Mouse (Mus musculus): ENCODE measurements around the gene Msln.

- no peak for TF ChIP-seq POLR2A (IDR thresholded peaks at IDR 0.05; ENCODE audit: extremely low read depth, insufficient read depth, low read length)
- no peak for TF ChIP-seq CTCF (IDR thresholded peaks at IDR 0.05; ENCODE audit: low read depth, low read length)
These were observed 9.9 kb downstream of the Msln start for GRCm38 (mm10) chr17:25744311-25744710.

Measured in liver, adult 2 months (tissue).